Mouse (Mus musculus): ENCODE results near the gene Hoxd8.

The Hoxd8 gene

DNA sequence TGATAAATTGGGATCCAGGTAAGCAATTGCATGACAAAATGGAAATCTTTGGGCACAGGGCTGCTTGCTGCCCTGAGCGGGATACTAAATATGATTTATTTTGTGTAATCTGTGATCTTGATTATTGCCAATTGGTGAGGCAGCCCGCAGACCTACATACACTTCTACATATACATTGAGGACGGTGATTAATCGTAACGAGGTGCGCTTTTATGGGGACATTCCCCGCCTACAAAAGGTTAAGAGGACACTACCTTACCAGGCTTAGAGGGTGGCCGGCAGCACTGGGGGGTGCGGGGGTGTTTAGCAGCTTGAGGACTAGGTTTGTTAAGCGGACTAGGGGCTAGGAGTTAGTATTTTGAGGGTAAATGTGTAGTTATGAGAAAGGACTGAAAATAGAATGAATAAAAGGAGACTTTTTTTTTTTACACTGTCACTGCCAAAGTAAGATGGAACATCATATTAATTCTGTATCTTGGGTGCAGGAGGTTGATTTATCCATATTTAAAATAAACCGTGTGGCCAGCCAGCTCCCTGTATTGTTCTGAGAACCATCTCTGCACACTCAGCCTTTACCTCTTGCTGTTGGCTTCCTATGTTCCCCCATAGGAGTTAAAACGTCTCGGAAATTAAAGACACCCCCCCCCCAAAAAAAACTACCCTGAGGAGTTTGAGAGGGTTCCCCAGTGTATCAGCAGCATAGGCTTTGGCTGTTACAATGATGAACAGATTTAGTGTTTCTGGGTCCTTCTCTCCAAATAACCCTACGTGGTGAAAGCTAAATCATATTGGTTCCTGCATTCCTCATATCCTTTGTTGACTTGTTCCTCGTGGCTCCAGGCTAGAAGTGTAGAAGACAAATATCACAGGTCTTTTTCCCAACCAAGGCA, 32.5 kb downstream of the Hoxd8 start:
- no peak for DNase-seq

DNA sequence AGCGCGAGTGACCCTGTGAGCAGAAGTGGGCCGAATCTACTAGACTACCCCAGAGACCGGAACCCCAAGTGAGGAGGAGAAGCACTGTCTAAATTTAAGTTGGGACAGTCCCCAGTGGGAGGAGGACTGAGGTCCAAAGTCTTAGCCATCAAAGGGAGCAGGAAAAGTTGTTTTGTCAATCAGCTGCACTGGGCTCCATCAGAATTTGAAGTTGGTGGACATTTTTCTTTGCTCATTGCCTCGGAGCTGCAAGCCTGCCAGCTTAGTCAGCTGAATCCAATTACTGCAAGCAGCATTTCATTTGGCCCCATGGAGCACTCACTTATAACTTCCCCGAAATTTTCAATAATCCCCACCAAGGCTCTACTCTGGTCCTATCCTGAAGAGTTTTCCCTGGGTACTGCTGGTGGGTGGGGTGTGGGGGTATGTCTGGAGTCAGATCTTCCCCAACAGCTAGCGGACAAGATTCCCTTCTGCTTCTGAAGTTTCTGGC, 33.2 kb downstream of the Hoxd8 start:
- no peak for DNase-seq

DNA sequence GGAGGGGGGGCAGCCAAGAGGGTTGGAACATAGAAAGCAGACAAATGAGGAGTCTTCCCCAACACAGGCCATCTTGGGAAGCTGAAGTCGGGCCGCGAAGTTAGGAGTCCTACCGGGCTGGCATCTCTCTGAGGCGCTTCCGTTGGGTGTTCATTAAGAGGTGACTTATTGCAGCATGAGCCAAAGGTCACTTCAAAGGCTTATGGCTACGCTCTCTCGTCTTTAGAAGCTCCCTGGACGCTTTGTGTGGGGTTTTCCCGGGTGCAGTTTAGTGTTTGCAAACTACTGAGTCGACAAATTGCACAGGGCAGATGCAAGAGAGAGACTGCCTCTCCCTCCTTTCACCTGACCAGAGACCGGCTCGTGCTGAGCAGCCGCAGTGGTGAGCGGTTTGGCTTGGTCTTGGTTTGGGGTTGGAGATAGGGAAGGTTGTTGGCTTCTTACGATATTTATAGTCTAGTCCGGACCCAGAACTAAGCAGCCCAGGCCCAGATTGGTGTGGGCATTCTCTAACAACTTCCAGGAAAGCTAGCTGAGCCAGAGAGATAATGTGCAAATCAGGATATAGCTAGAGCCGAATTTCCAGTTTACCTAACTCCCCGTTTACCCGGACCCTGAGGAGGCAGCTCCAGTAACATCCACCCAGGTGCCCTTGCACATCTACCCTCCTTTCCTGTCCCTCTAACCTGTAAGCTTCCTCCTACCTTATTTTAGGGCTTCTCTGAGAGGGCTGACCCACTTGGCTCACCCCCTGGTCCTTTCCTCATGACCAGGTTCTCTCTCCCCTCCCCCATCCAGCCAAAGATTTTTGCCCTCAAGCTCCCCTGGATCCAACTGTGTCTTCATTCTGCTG, 34.4 kb downstream of the Hoxd8 start:
- DNase-seq = no peak

DNA sequence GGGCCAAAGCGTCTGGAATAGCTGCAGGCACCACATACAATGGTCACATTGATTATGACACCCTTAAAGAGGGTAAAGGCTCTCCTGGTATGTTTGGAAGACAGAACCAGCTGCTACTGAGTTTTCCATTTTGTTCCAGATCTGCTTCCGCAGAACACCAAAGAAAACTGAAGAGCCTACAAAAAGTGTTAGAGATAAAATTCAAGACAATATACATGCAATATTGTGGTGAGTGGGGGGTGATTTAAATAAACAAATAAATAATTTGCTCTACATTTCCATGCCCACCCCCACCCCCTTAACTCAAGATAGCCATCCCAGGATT, 35.0 kb downstream of the Hoxd8 start:
- DNase-seq = no peak

DNA sequence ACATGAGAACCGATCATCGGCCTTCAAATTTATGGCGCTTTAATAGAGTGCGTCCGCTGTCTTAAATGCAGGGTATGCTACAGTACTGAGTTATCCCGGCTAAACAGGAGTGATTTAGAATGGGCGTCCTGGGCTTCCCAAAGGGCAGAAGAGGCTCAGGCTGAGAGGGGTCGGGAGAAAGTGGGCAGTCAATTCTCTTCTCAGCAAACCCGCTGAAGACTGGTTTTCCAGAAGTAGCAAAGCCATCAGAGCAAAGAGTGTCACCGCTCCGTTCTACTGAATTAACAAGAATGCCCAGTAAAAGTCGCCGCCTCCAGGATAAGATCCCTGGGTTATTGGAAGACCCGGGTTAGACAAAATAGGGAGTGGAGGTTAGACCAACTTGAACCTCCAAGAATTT, 35.5 kb downstream of the Hoxd8 start:
- no peak for DNase-seq

DNA sequence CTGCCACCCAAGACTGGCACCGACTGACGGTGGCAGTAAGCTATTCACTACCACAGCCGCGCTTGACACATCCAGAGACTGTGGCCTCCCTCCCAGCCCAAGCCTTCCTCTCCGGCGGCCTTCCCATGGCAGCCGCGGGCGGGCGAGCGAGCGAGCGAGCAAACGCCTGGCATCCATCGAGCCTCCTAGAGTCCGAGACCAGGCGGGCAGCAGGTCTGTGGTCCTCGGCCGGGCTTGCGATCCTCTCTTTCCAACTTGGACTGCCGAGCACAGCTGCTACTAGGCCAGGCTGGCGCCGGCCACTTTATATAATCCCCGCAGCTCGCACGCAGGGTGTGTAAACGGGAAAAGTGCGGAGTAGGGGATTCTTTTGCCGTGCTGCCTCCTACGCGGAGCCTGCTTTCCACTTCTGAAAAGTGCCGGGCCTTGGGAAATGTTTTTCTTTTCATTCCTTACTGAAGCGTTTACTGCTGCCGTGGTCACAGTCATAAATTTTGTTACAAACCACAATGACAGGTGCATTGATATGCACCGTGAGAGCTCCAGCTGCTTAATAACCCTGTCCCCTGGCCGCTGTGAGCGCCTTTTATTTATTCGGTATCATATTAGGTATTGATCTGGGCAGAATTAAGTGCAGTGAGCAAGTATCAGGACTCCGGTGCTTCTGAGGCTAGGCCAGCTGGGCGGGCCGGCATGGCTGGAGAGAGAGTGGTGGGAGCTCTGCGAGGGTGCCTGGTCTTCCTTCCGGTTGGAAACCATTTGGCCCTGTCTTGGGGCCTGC, 36.1 kb downstream of the Hoxd8 start:
- DNase-seq = no peak

DNA sequence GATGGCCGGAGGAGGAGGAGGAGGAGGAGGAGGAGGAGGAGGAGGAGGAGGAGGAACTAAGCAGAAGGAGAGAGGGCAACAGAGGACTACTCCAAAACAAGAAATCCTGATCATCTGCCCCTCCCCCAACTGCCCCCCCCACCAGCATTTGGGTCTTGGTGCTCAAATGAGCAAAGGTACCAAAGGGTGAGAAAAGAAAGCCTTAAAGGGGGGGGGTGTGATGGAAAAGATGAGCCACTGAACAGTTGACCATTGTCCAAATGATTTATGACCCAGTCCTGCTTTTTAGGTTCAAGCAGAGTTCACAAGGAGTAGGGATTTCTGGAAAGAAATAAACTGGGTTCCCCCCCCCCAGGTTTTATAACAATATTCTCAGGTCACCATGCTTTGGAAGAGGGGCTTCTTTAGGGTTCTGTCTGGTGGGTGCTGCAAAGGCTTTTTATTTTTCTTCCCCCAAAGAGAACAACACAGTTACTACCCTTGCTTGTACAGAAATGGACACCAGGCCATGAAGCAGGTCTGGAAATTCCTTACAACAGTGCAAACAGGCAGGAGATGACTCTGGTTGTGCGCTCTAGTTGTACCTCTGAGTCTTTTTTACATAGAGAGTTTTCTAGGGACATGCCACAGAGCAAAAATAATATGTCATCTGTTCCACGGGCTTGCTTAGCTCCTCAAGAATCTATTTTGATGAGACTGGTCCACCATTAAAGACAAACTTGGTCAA, 37.0 kb downstream of the Hoxd8 start:
- no peak for DNase-seq

DNA sequence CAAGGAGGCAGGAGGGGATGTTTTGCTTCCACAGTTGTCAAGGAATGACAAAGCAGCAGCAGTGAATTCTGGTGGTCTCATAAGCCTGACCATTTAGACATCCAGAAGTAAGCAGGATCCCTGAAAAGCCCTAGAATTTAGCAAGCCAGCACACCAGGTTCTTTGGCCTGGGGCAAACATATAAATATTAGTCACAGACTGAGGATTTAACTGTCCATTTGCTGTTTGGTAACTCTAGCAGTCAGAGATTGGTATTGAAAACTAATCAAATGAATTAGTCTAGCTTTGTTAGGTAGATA, 37.5 kb downstream of the Hoxd8 start:
- no peak for DNase-seq

DNA sequence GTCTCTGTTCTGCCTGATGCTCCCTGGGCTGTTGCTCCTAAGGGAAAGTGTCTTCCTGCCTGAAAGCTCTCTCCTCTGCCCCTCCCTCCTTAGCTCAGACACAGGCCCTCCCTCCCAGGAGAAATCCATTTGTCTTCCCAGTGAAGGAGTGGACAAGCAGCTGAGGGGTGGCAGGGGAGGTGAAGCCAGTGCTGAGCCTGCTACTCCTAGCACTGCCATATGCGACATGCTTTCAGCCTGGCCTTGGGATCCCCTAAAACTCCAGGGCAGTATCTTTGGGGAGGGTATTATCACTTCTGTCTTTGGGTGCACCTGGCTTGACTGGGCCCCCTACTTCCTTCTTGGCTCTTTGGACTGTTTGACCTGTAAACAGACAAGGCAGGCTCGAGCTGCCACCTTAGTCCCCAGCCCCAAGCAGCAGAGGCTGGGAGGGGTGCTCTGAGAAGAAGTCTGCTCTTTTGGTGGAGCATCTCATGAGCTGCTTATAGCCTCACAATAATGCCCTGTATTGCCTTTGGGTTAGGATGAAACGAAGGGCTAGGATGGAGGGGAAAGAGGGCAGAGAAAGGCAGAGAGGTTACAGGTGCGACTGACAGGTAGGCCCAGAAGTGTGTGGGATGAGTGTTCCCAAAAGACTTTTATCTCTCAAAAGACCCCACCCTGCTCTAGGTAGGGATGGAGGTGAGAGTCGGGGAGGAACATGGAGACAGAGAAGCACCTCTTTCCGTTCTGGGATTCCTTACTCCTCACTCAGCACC, 41.3 kb downstream of the Hoxd8 start:
- no peak for DNase-seq

DNA sequence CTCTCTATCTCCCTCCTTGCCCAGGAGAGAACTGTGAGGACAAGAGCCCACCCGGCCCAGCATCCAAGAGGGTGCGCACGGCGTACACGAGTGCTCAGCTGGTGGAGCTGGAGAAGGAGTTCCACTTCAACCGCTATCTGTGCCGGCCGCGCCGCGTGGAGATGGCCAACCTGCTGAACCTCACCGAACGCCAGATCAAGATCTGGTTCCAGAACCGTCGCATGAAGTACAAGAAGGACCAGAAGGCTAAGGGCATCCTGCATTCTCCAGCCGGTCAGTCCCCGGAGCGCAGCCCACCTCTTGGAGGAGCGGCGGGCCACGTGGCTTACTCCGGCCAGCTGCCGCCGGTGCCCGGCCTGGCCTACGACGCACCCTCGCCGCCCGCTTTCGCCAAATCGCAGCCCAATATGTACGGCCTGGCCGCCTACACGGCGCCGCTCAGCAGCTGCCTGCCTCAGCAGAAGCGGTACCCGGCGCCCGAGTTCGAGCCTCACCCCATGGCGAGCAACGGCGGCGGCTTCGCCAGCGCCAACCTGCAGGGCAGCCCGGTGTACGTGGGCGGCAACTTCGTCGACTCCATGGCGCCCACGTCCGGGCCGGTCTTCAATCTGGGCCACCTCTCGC, 42.0 kb downstream of the Hoxd8 start:
- DNase-seq = no peak

DNA sequence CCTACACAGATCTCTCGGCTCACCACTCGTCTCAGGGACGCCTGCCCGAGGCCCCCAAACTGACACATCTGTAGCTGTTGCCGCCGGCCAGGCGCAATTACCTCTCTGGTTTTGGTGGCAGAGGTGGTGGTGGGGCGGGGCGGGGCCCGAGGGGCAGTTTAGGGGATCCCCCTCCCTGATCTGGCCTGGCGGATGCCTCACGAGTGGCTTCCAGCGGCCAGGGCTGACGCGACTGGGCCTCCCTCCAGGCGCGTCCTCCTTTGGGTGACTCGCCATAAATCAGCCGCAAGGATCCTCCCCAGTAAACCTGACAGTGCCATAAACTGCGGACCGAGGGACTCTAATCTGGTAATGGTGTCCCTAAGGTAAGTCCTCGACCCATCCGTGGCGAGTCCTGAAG, 42.6 kb downstream of the Hoxd8 start:
- DNase-seq = no peak

DNA sequence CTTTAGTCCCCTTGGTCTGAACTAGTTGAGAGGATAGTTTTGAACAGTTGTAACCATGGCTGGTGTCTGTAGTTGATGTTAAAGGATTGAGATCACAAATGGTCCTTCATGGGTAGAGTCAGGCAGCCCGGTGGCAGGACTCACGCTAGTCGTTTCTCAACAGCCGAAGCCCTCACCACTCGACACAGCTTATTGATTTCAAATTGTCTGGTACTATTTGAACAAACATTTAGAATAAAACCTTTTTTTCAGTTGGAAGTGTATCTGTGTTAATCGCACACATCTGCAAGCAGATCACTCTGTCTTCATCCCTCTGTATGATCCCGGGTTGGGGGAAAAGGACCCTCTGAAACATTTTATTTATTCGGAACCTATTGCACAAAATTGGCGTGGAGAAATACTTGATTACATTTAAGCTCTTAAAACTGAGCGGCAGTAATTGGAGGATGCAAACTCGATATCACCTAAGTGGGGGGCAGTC, 43.3 kb downstream of the Hoxd8 start:
- no peak for DNase-seq

DNA sequence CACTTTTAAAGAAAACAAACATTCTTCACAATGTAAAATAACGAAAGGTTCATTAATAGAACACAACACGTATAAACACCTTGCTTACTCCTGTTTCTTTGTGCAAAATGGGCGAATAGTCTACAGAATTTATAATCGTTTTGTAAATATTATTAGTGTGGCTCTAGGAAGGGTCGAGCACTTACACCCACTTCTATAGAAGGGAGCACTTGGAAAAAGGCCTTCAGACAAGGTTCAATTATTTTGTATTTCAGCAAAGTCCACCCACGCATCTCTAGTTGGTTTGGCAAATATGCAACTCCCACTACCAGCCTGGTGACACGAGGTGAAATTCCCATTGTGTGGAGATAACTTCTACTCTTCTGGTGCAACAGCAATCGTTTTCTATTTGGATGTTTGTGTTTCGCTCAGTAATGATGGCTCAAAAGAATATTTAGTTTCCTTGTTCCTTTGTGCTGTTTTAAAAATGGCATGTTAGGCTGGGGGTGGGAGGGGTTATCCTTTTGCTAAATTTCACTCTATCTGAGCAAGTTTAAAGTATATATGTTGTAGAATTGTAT, 44.1 kb downstream of the Hoxd8 start:
- DNase-seq = no peak

DNA sequence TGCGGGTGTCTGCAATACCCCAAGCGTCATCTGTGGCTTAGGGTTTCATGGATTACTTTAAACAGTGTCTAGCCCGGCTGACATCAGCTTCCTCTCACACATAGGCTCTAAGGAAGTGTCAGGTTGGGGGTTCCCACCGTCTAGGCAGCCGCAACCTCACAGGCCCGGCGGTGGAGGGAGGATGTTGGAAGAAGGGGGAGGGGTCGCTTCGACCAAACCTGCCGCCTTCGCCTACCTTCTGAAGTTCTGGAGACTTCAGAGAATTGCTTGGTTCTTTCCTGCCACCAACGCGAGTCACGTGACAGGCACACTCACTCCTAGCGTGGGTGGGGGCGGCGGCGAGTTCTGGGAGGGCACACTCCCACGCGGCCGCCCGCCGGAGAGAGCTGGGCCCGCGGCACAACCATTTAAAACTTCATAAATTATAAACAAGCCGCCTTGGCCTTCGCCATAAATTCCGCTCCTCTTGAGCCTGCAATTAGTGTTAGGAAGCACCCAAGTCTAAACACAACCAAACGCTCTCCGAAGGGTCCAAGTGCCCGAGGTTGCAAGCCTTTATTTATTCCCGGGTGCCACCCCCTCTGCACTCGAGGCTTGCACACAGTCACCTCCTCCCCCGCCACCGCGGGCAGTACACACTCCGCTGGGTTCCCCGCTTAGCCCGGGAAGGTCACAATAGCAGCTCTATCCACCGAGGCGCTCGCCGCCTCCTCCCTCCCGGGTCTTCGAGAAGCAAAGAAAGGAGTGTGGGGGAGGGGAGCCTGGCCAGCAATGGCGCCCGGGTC, 45.1 kb downstream of the Hoxd8 start:
- no peak for DNase-seq

DNA sequence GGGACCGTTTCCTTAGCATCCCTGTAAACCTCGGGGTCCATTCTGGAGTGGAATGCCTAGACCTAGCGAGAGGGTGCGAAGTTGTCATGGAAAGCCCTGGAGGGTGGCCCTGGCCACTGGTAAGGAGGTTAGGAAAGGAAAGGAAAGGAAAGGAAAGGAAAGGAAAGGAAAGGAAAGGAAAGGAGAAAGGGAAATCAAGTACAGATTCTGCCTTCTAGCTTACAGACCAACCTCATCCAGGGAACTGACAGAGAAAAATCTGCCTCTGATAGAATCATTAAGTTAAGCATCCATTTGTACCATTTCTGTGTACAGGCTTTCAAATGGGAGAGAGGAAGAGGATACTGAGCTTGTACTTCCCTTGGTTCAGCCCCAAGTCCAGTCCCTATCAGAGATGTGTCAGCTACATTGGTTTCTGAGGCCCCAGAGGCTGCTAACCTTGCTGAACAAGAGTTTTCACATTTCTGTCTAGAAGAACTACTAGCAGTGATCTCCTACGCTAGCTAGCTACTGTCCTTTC, 46.4 kb downstream of the Hoxd8 start:
- no peak for DNase-seq

DNA sequence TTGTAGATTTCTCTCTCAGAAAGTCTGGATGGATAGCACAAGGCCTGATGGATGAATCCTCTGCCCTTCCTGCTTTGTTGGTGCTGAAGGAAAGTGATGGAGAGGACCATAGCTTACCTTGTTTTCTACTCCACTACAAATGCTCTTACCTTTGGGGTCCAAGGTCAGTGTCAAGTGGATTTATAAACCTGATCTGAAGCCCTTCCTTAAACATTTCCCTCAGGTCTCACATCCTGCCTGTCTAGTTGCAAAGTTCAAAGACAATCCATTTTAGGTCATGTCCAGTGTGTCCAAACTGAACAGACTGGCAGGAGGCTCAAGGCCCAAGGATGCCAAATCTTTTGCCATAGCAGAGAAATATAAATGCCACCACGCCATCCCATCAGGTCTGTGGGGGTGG, 47.4 kb downstream of the Hoxd8 start:
- no peak for DNase-seq

DNA sequence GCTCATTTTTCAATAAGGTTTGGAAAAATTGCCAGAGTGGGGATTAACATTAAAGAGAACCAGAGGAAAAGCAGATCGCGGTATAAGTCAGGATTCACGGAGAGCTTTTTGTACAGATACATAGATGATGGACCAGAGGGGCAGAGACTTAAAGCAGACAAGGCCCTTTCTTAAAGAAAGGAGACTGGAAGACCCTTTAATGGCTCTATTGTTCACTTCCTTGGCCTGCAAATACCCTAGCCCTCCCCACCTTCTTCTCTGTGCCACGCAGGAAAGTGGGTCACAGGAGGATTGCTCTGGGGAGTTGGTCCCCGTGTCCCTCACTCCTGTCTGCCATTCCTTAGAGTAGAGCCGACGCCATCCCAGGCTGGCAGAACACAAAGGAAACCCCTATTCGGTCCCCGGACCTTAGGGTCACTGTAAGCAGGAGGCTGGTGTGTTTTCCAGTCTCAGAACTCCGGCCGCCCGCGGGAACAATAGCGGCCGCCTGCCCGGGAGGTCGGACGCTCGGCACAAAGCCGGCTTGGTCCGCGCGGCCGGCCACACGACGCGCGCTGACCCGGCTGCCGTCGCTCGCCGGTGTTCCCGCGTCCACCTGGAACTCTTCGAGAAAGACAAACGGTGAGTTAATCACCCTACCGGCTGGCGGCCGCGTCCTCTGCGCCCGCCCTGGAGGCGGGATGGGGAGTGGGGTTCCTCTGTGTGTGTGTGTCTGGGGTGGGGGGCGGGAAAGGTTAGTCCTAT, 48.2 kb downstream of the Hoxd8 start:
- DNase-seq = no peak

DNA sequence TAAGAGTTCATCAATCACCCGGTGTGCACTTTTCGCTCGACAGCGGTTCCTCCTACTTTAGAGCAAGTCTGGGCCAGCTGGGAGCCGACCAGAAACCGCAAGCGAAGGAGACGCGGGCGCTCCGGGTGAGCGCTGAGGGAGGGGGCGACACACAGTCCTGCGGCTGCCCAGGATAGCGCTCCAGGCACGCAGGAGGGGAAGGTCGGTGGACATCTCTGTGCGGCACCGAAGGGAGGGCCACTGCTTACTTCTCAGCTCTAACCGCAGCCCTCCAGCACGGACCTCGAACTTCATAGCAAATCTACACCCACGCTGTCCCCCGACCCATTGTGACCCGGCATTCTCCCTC, 48.7 kb downstream of the Hoxd8 start:
- no peak for DNase-seq

DNA sequence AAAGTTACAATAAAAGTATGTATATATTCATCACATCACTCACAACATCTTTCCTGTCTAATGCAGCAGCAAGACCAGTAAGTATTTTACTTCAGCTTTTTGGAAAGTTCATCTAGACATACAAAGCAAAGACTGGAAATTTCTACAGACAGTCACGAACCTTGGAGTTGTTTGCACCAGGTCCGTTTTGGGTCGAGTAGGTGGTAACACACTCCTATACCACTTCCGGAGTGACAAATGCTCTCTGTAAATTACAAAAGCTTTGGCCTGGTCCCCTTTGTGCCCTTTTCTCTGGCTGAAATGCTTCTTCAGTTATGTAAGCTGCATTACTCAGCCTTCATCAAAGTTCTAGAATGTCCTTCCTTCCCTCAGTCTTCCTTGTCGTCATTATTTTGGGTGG, 49.3 kb downstream of the Hoxd8 start:
- DNase-seq = no peak

Measured in right cerebral cortex, adult 18-20 months (tissue).